Mouse (Mus musculus): ENCODE data around the gene Blmh. TPM values are rescaled to one million over a fixed set of nuclear protein-coding genes. Genes with fewer than 3 reads are reported as not detected.

Blmh gene
- total and polyA plus RNA-seq, 3 experiments, result 111 to 116 TPM; not detected in 1

GRCm38 (mm10) chr11:76992886-76993285 lies 68.3 kb downstream of the Blmh start:
- H3K27me3 ChIP-seq (ENCODE audit: control insufficient read depth in 1 of 2, insufficient read depth in 2 of 2, low read length in 2 of 2), result no peaks in the 10 kb centered on the region
- peaks cover 5 to 26% of the 10 kb centered on the region in 2 experiments; a peak in 3 of 4 replicates for H3K4me1 ChIP-seq (ENCODE audit: control insufficient read depth in 1 of 2, insufficient read depth in 2 of 2, low read length in 2 of 2)
- H3K4me3 ChIP-seq (ENCODE audit: control insufficient read depth in 1 of 2, insufficient read depth in 1 of 2, low read depth in 2 of 2, low read length in 2 of 2), result no peak overlapping the region
- peaks cover 0 to 17% of the 10 kb centered on the region in 2 experiments; a peak in 2 of 4 replicates for H3K36me3 ChIP-seq (ENCODE audit: control insufficient read depth in 1 of 2, insufficient read depth in 2 of 2, low read length in 2 of 2)
- no peak overlapping the region for H3K27ac ChIP-seq (ENCODE audit: control insufficient read depth, low read depth, low read length)
- H3K79me2 ChIP-seq (ENCODE audit: control insufficient read depth, insufficient read depth, low read length, poor library complexity), result no peaks in the 10 kb centered on the region
- no peaks in the 10 kb centered on the region for H3K9me3 ChIP-seq (replicated peaks; ENCODE audit: insufficient read depth, low read length)
- TF ChIP-seq RCOR1 (IDR thresholded peaks at IDR 0.05; ENCODE audit: low read depth, low read length), result no peak
- TF ChIP-seq SIN3A (IDR thresholded peaks at IDR 0.05; ENCODE audit: low read length), result no peak; the same call in 1 of the 2 replicates
- TF ChIP-seq POLR2AphosphoS5 (IDR thresholded peaks at IDR 0.05; ENCODE audit: borderline replicate concordance, low read depth, low read length), result no peak
- TF ChIP-seq ELF1 (IDR thresholded peaks at IDR 0.05; ENCODE audit: low read depth, low read length), result no peak
- no peak for TF ChIP-seq USF1 (IDR thresholded peaks at IDR 0.05; ENCODE audit: low read depth, low read length)
- TF ChIP-seq ZMIZ1 (IDR thresholded peaks at IDR 0.05; ENCODE audit: low read depth, low read length), result no peak
- no peak for TF ChIP-seq KAT2A (conservative IDR thresholded peaks at IDR 0.05; ENCODE audit: low read depth, low read length)
- TF ChIP-seq MXI1 (IDR thresholded peaks at IDR 0.05; ENCODE audit: low read depth, low read length), result no peak
- TF ChIP-seq ETS1 (IDR thresholded peaks at IDR 0.05; ENCODE audit: low read depth, low read length), result peak; percentile 27; the same call in 1 of the 2 replicates
- TF ChIP-seq NELFE (IDR thresholded peaks at IDR 0.05; ENCODE audit: low read depth, low read length), result no peak
- TF ChIP-seq RAD21 (IDR thresholded peaks at IDR 0.05; ENCODE audit: low read depth, low read length), result no peak
- TF ChIP-seq MYB (IDR thresholded peaks at IDR 0.05; ENCODE audit: low read depth, low read length), result no peak
- 0 out of 2 replicates have a peak, but pooled peaks have one; percentile 23 for TF ChIP-seq TBP (IDR thresholded peaks at IDR 0.05; ENCODE audit: low read depth, low read length)
- TF ChIP-seq SMC3 (IDR thresholded peaks at IDR 0.05; ENCODE audit: low read depth, low read length), result no peak
- no peak for TF ChIP-seq UBTF (IDR thresholded peaks at IDR 0.05; ENCODE audit: borderline replicate concordance, insufficient read depth, low read depth, low read length)
- peak; percentile 58; the same call in 1 of the 2 replicates for TF ChIP-seq MAZ (IDR thresholded peaks at IDR 0.05; ENCODE audit: low read depth, low read length)
- no peak for TF ChIP-seq USF2 (IDR thresholded peaks at IDR 0.05; ENCODE audit: borderline replicate concordance in 1 of 2, insufficient read depth in 1 of 2, low read depth in 1 of 2, low read length in 2 of 2)
- TF ChIP-seq POLR2A (IDR thresholded peaks at IDR 0.05; ENCODE audit: control insufficient read depth in 1 of 2, insufficient read depth in 1 of 2, low read depth in 1 of 2, low read length in 2 of 2, poor library complexity in 1 of 2), result no peak
- TF ChIP-seq GABPA (IDR thresholded peaks at IDR 0.05; ENCODE audit: low read depth, low read length), result no peak
- TF ChIP-seq MAX (IDR thresholded peaks at IDR 0.05; ENCODE audit: low read length), result no peak
- no peak for TF ChIP-seq TAL1 (IDR thresholded peaks at IDR 0.05; ENCODE audit: low read length)
- no peak for TF ChIP-seq MYC (IDR thresholded peaks at IDR 0.05; ENCODE audit: low read depth, low read length)
- 0 out of 2 replicates have a peak, but pooled peaks have one; percentile 30 for TF ChIP-seq CHD2 (IDR thresholded peaks at IDR 0.05; ENCODE audit: low read length)
- no peak for TF ChIP-seq POLR2AphosphoS2 (IDR thresholded peaks at IDR 0.05; ENCODE audit: low read length)
- TF ChIP-seq GATA1 (IDR thresholded peaks at IDR 0.05; ENCODE audit: low read depth, low read length), result no peak
- TF ChIP-seq ZC3H11A (IDR thresholded peaks at IDR 0.05; ENCODE audit: low read depth, low read length), result no peak
- TF ChIP-seq CTCF (IDR thresholded peaks at IDR 0.05 in 2 of 3, conservative IDR thresholded peaks at IDR 0.05 in 1 of 3; ENCODE audit: control insufficient read depth in 1 of 3, insufficient read depth in 1 of 3, low read depth in 2 of 3, low read length in 3 of 3, poor library complexity in 1 of 3, severe bottlenecking in 1 of 3), result no peak
- TF ChIP-seq BHLHE40 (IDR thresholded peaks at IDR 0.05; ENCODE audit: borderline replicate concordance, low read depth, low read length), result 0 out of 2 replicates have a peak, but pooled peaks have one; percentile 20
- TF ChIP-seq JUND (IDR thresholded peaks at IDR 0.05; ENCODE audit: low read depth, low read length), result no peak
- no peak for TF ChIP-seq E2F4 (IDR thresholded peaks at IDR 0.05; ENCODE audit: borderline replicate concordance, low read depth, low read length)
- TF ChIP-seq EP300 (IDR thresholded peaks at IDR 0.05; ENCODE audit: low read depth in 1 of 2, low read length in 2 of 2), result peak; percentile 43; a peak in 3 of 4 replicates
- no peak overlapping the region for H3K9ac ChIP-seq (ENCODE audit: control insufficient read depth, low read depth, low read length, poor library complexity, severe bottlenecking)
- peak; percentile 79 for DNase-seq (ENCODE audit: low read depth, low spot score)
